Mouse (Mus musculus): ENCODE data around the gene Naif1. TPM values are rescaled to one million over a fixed set of nuclear protein-coding genes. Genes with fewer than 3 reads are reported as not detected.

Gene Naif1
- 5.0 and 6.0 TPM in 2 replicates for polyA plus RNA-seq (2014; fragmentation: Nextera tagmentation; extraction: Ambion mirVana)

- DNase-seq (ENCODE audit: low spot score): no peak
- ATAC-seq (replicated peaks; ENCODE audit: insufficient number of reproducible peaks, low FRiP score, low TSS enrichment, low read depth): no peak
- Histone ChIP-seq H3K27me3 (ENCODE audit: control insufficient read depth, insufficient read depth, low read length) (no peaks in the 10 kb centered on the region), H3K9ac (replicated peaks; ENCODE audit: low read length) (peak within 1 kb of the TSS; percentile 78), H3K4me3 (ENCODE audit: low read depth, low read length) (peak within 1 kb of the TSS; percentile 86), H3K36me3 (replicated peaks; ENCODE audit: control insufficient read depth, insufficient read depth, low read depth, low read length) (no peaks in the 10 kb centered on the region), H3K4me2 (ENCODE audit: low read depth, low read length) (peak within 1 kb of the TSS; percentile 92), H3K4me1 (ENCODE audit: control insufficient read depth, insufficient read depth, low read length) (no peaks in the 10 kb centered on the region), H3K27ac (replicated peaks; ENCODE audit: low read depth, low read length) (peak within 1 kb of the TSS; percentile 73), H3K9me3 (replicated peaks; ENCODE audit: control insufficient read depth, low read length) (no peaks in the 10 kb centered on the region)
- 84% methylated on average over 15 of the region's 15 CpGs for WGBS
Observed at GRCm38 (mm10) chr2:32449761-32450754, at the start of gene Naif1. Gene Naif1, plus strand, starts transcription at chr2:32450457.

- peak; percentile 99 for DNase-seq (ENCODE audit: low spot score)
- no peak overlapping the region for H3K27ac ChIP-seq (replicated peaks; ENCODE audit: low read depth, low read length)
- no peak for ATAC-seq (replicated peaks; ENCODE audit: insufficient number of reproducible peaks, low FRiP score, low TSS enrichment, low read depth)
- H3K36me3 ChIP-seq (replicated peaks; ENCODE audit: control insufficient read depth, insufficient read depth, low read depth, low read length): no peaks in the 10 kb centered on the region; the same call in 1 of the 2 replicates
- no peak overlapping the region for H3K4me2 ChIP-seq (ENCODE audit: low read depth, low read length)
- no peak overlapping the region for H3K4me3 ChIP-seq (ENCODE audit: low read depth, low read length)
- no peaks in the 10 kb centered on the region for H3K27me3 ChIP-seq (ENCODE audit: control insufficient read depth, insufficient read depth, low read length)
- peaks cover 3% of the 10 kb centered on the region; the same call in 1 of the 2 replicates for H3K4me1 ChIP-seq (ENCODE audit: control insufficient read depth, insufficient read depth, low read length)
- no peaks in the 10 kb centered on the region for H3K9me3 ChIP-seq (replicated peaks; ENCODE audit: control insufficient read depth, low read length)
- WGBS: 18% methylated on average over 2 of the region's 2 CpGs
- no peak overlapping the region for H3K9ac ChIP-seq (replicated peaks; ENCODE audit: low read length)
Observed at GRCm38 (mm10) chr2:32404663-32405062, 45.6 kb upstream of the Naif1 start.

GRCm38 (mm10) chr2:32407144-32407824, 43.0 kb upstream of the Naif1 start:
- no peak overlapping the region for H3K27ac ChIP-seq (replicated peaks; ENCODE audit: low read depth, low read length)
- H3K36me3 ChIP-seq (replicated peaks; ENCODE audit: control insufficient read depth, insufficient read depth, low read depth, low read length): no peaks in the 10 kb centered on the region
- ATAC-seq (replicated peaks; ENCODE audit: insufficient number of reproducible peaks, low FRiP score, low TSS enrichment, low read depth): no peak

GRCm38 (mm10) chr2:32408429-32409424, 41.5 kb upstream of the Naif1 start:
- H3K36me3 ChIP-seq (replicated peaks; ENCODE audit: control insufficient read depth, insufficient read depth, low read depth, low read length): no peaks in the 10 kb centered on the region
- ATAC-seq (replicated peaks; ENCODE audit: insufficient number of reproducible peaks, low FRiP score, low TSS enrichment, low read depth) (peak; percentile 64), DNase-seq (ENCODE audit: low spot score) (peak; percentile 90)
- H3K27ac ChIP-seq (replicated peaks; ENCODE audit: low read depth, low read length): peak overlapping the region; percentile 89
- peak overlapping the region; percentile 54 for H3K9ac ChIP-seq (replicated peaks; ENCODE audit: low read length)
- WGBS: 34% methylated on average over 25 of the region's 25 CpGs
- no peak overlapping the region for H3K4me3 ChIP-seq (ENCODE audit: low read depth, low read length)
- H3K4me2 ChIP-seq (ENCODE audit: low read depth, low read length): no peak overlapping the region; the same call in 1 of the 2 replicates
- H3K9me3 ChIP-seq (replicated peaks; ENCODE audit: control insufficient read depth, low read length): no peaks in the 10 kb centered on the region
- H3K4me1 ChIP-seq (ENCODE audit: control insufficient read depth, insufficient read depth, low read length): peaks cover 3% of the 10 kb centered on the region; the same call in 1 of the 2 replicates
- H3K27me3 ChIP-seq (ENCODE audit: control insufficient read depth, insufficient read depth, low read length): no peaks in the 10 kb centered on the region

More at GRCm38 (mm10) chr2:32407144-32407824, 43.0 kb upstream of the Naif1 start:
- no peak overlapping the region for H3K4me3 ChIP-seq (ENCODE audit: low read depth, low read length)
- WGBS: 86% methylated on average over 7 of the region's 7 CpGs
- no peak overlapping the region for H3K4me2 ChIP-seq (ENCODE audit: low read depth, low read length)
- no peaks in the 10 kb centered on the region for H3K27me3 ChIP-seq (ENCODE audit: control insufficient read depth, insufficient read depth, low read length)
- H3K9ac ChIP-seq (replicated peaks; ENCODE audit: low read length): no peak overlapping the region
- no peak for DNase-seq (ENCODE audit: low spot score)
- peaks cover 3% of the 10 kb centered on the region; the same call in 1 of the 2 replicates for H3K4me1 ChIP-seq (ENCODE audit: control insufficient read depth, insufficient read depth, low read length)
- H3K9me3 ChIP-seq (replicated peaks; ENCODE audit: control insufficient read depth, low read length): no peaks in the 10 kb centered on the region

- Histone ChIP-seq H3K9ac (replicated peaks; ENCODE audit: low read length) (no peak overlapping the region), H3K27me3 (ENCODE audit: control insufficient read depth, insufficient read depth, low read length) (no peaks in the 10 kb centered on the region), H3K4me3 (ENCODE audit: low read depth, low read length) (no peak overlapping the region), H3K9me3 (replicated peaks; ENCODE audit: control insufficient read depth, low read length) (no peaks in the 10 kb centered on the region), H3K4me2 (ENCODE audit: low read depth, low read length) (no peak overlapping the region), H3K4me1 (ENCODE audit: control insufficient read depth, insufficient read depth, low read length) (peaks cover 3% of the 10 kb centered on the region; the same call in 1 of the 2 replicates), H3K27ac (replicated peaks; ENCODE audit: low read depth, low read length) (no peak overlapping the region), H3K36me3 (replicated peaks; ENCODE audit: control insufficient read depth, insufficient read depth, low read depth, low read length) (peaks cover 3% of the 10 kb centered on the region; the same call in 1 of the 2 replicates)
- no peak for ATAC-seq (replicated peaks; ENCODE audit: insufficient number of reproducible peaks, low FRiP score, low TSS enrichment, low read depth)
- WGBS: 83% methylated on average over 7 of the region's 7 CpGs
- no peak for DNase-seq (ENCODE audit: low spot score)
Observed at GRCm38 (mm10) chr2:32411407-32411806, 38.9 kb upstream of the Naif1 start.

- Histone ChIP-seq H3K4me3 (ENCODE audit: low read depth, low read length) (no peak overlapping the region), H3K36me3 (replicated peaks; ENCODE audit: control insufficient read depth, insufficient read depth, low read depth, low read length) (peaks cover 3% of the 10 kb centered on the region; the same call in 1 of the 2 replicates), H3K4me1 (ENCODE audit: control insufficient read depth, insufficient read depth, low read length) (peaks cover 3% of the 10 kb centered on the region; the same call in 1 of the 2 replicates), H3K9me3 (replicated peaks; ENCODE audit: control insufficient read depth, low read length) (no peaks in the 10 kb centered on the region), H3K27ac (replicated peaks; ENCODE audit: low read depth, low read length) (no peak overlapping the region), H3K27me3 (ENCODE audit: control insufficient read depth, insufficient read depth, low read length) (no peaks in the 10 kb centered on the region), H3K4me2 (ENCODE audit: low read depth, low read length) (no peak overlapping the region), H3K9ac (replicated peaks; ENCODE audit: low read length) (no peak overlapping the region)
- WGBS: 90% methylated on average over 6 of the region's 6 CpGs
- ATAC-seq (replicated peaks; ENCODE audit: insufficient number of reproducible peaks, low FRiP score, low TSS enrichment, low read depth) (no peak), DNase-seq (ENCODE audit: low spot score) (no peak)
Observed at GRCm38 (mm10) chr2:32412742-32413531, 37.3 kb upstream of the Naif1 start.

Measured in embryonic facial prominence, embryonic 11.5 days (tissue).